Mouse (Mus musculus) embryo, embryonic 10.5 days (tissue): ENCODE data around the gene Cd2bp2.

Experiments used
- DNase-seq: peaks from one replicate; pipeline ENCODE4 v3.0.0-alpha.2; 2015; ENCODE audit warnings: low spot score

Cd2bp2 gene

DNA sequence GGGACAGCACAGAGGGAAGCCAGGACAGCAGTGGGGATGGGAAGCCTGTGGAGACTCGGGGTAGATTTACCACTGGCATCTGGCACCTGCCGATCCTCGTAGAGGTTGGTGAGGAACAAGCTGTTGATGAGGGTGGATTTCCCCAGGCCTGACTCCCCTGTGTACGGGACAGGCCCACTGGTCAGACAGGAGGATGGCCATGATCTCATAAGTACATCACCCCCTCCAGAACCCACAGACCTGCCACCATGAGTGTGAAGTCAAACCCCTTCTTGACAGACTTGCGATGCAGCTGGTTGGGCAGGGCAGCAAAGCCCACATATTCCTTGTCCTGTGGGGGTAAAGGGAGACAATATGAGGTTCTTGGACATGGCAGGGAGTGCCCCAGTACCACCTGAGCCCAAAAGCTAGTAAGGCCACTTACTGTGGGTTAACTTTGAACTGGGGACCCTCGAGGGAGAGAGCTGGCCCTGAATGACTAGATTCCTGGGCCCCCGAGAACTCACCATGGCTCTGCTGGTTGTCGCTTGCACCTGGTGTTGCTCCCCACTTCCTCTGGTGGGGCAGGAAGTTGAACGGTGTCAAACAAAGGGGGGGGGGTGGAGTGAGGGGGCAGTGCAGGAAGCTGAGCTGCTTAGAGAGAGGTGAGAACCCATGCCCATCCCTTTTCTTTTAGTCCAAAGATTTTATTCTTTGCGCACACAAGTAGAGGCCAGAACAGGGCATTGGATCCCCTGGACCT, 22.2 kb upstream of the Cd2bp2 start:
- DNase-seq: no peak

DNA sequence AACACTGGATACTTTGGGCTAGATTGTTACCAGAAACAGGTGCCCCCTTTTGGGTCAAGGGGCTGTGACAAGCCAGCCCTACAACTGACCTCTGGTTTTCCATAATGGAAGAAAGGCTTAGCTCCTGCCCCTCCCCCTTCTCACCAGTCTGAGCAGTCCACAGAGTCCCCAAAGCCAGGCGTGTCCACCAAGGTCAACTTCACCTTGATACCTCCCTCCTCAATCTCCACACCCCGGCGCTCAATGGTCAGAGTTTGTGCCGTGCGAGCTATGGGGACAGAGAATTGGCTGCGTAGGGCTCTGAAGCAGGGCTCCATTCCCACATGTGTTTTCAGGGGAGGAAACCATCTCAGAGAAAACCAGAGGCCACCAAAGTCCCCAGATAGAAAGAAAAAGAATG, 21.6 kb upstream of the Cd2bp2 start:
- DNase-seq: no peak

DNA sequence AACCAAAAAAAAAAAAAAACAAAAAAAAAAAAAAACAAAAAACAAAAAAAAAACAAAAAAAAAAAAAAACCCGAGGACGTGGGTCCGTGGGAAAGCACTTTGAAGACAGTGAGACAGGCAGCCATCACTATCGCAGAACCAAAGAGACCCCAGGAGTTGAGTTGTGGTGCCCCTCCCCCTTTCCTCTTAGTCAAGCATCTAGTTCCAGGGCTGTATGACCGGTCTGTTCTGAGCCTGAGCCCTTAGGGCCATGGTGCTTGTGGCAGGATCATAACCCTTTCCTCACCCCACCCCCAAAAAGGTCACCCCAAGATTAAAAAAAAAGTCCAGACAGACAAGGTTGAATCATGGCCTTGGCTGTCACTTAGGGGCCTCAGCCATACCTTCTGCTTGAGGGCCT, 20.5 kb upstream of the Cd2bp2 start:
- no peak for DNase-seq

DNA sequence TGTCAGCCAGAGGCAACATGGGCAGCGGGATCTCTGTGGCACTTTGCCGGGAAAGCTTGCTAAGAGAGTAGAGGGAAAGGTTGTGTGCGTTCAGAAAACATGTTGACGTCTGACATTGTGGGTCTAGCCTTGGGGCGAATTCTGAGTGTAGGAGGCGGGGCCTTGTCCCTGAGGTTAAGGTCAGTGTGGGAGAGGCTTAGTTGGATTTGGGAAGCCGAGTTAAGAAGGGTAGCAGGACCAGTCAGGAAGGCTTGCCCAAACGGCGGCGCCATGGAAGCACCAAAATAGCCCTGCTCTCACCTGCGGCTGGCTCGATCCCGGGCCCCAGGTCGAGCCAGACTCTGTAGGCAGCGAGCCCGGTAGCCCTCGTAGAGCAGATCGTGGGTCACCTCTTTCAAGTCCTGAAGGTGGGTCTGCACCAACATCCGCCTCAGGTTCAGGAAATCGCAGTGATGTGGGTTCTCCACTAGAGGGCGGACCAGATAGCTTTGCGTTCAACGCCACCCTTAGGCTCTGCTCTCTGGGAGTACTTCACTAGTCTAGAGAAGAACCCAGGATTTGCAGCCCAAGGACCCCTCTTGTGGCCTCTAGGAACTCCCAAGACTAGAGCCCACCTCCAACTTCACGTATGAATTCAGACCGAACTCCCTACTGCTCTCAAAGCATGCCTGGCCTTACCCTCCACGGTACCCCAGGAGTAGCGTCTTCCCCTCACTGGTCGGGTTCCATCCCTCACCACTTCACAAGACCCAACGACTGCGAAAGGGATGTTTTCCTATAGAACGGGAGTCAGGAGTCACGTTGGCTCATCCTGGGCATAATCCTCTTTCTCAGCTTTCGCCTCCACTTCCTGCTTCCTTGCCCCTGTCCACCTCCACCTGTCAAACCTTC, 19.4 kb upstream of the Cd2bp2 start:
- peak; percentile 90 for DNase-seq

DNA sequence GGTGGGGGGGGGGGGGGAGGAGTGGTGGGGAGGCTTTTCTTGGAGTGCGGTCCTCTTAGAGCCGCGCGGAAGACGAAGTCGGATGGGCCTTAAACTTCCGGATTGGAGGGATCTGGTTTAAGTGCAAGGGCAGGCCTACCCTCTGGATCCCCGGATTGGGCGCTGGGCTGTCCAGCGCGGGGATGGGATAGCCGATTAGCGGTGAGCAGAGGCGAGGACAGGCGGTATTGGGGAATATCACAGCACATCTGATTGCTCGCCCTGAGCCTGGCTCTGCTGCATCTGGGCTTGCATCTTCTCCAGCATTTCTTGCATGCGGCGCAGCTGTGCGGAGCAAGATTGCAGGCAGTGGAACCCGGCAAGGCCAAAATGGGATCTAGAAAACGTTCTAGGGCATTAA, 18.7 kb upstream of the Cd2bp2 start:
- DNase-seq: peak; percentile 27

DNA sequence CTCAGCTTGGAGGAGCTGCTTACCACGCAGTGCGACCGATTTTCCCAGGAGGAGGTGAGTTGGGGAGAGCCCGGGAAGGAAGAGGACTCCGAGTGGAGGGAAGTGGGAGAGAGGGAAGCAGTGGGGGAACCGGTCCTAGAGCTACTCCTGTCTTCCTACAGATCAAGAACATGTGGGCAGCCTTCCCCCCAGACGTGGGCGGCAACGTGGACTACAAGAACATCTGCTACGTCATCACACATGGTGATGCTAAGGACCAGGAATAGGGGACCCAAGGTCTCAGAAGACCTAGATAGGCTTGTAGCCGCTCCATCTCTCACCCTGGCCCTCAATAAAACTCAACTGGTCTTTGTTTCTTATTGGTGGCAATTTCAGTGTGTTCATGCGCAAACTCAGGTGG, 18.1 kb upstream of the Cd2bp2 start:
- DNase-seq: no peak

DNA sequence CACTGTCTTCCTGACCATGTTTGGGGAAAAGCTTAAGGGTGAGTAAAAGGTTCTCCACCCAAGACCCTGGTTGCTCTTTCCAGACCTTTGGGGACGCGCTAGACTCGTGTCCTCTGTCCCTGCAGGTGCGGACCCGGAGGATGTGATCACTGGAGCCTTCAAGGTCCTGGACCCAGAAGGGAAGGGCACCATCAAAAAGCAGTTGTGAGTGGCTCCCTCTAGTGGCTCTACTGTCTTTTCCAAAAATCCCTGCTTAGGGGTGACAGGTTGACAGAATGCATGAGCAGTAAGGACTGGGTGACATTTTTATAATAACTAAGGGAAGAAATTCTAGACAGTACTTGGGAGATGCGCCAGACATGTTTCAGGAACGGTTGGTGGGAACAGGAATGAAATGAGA, 17.6 kb upstream of the Cd2bp2 start:
- DNase-seq: peak; percentile 70

DNA sequence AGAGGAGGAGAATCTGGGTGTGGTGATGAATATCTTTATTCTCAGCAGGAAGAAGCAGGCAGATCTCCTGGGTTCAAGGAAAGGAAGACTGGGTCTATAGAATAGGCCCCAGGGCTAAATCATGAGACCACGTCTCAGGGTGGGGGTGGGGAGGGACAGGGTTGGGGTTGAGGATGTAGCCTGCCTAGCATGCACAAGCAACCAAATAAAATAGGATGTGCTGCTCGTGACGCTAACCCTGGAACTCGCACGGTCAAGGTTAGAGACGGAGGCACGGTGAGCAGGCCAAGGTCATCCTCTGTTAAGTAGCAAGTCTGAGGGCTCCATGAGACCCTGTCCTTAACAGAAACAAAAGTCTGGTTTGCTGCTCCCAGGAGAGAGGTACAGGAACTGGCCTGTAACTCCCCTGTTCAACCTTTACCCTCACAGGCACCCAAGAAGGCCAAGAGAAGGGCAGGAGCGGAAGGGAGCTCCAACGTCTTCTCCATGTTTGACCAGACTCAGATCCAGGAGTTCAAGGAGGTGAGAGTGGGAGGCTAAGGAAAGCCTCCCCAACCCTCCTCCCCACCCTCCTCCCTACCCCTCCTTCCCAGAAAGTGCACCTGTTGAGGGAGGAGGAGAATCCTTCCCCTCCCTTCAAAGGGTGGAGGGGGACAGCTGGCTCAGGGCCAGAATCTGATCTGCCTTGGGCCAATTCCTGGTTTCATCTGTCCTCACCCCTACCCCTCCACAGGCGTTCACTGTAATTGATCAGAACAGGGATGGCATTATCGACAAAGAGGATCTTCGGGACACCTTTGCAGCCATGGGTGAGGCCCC, 16.8 kb upstream of the Cd2bp2 start:
- no peak for DNase-seq

DNA sequence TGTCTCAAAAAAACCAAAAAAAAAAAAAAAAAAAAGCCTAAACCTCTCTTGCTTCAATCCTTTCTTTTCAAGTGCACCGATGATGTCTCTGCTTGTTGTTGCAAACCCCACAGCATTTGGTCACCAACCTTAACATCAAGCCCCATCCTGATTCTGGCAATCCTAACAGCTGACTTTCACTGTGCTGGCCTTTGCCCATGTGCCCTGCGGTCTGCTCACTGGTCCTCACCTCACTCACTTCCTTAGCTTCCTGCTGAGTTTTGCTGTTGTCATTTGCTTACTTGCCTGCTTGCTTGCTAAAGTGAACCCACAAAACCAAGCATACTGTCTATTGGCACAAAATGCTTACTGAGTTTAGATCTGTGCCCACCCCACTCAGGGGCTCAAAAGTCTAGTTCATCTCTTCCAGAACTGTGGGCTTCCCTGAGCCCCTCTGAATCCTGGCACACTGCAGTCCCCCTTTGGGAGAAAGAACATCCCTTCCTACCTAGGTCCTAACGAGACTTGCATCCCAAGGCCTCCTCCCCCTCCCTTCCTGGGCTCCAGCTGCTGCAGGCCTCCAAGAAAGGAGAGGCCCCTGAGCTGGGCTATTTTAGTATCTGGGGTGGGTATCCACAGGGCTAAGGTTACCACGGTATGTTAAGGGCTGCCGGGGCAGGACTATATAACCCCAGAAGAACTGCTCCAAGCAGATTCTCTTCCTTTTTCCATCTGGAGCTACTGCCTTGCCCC, 15.3 kb upstream of the Cd2bp2 start:
- no peak for DNase-seq

DNA sequence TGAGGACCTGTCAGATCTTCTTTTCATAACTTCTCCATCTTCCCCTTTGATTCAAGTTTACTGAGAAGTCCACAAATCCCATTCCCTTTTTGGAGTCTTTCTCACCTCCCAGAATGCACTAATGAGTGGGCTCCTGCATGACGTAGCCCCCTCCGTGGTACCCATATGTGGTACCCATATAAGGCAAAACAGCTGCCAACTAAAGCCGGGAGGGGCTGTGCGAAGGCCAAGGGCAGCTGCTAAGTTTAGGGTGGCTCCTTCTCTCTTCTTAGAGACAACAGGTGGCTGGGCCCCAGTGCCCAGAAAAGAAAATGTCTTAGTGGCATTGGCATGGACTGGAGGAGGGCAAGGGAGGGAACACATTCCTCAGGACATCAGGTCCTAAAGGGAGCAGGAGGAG, 14.4 kb upstream of the Cd2bp2 start:
- DNase-seq: no peak

DNA sequence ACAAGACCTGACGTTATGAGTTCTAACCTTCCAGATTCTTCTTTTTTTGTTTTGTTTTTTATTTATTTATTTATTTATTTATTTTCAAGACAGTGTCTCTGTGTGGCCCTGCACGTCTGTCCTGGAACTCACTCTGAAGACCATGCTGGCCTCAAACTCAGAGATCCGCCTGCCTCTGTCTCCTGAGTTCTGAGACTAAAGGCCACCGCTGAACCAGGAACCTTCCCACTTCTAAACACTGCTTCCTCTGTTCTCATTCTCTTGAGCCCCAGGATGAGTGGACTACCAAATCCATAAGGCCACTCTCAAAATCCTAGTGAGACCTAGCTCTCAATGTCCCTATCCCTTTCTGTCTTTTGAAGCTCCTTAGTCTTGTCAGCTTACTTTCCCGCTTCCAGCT, 14.0 kb upstream of the Cd2bp2 start:
- DNase-seq: no peak

DNA sequence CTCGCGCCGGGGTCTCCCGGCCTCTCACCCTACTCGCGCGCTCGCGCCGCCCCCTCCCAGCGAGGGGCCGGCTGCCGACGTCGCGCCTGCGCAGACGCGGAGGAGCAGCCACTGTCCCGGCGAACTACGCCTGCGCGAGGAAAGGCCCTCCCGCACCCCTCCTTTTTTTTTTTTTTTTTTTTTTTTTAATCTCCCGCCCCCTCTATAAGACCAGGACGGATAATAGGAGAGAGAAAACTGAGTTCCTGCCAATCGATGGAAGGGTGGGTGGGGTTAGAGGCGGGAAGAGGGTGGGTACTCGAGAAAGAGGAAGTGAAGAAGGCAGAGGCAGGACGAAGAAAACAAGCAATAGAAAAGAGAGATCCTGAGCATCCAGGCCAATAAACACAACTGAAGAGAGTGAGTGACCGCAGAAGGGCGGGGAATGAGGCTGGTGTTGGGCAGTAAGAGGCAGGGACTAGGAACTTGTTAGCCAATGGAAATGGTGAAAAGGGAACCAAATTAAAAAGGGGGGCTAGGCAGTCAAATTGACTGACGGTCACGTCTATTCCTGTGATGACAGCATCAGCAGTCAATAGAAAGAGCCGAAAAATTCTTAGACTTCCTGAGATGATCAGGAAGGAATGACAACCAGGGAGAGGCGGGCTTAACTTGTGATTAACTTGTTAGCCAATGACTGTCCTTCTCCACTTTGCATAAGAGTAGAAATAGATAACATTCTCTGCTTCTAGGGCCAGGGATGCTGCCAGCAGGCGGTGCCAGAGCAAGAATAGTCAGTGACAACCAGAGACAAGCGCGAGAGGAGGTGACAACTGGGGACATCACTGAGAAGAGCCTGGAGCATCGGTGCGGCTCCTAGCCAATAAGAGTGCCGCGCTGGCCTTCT, 12.9 kb upstream of the Cd2bp2 start, which contains the start of gene Mylpf:
TSS of gene Mylpf (plus strand) at position 338 of the 886 bp plus-strand sequence.
- peak; percentile 95 for DNase-seq

DNA sequence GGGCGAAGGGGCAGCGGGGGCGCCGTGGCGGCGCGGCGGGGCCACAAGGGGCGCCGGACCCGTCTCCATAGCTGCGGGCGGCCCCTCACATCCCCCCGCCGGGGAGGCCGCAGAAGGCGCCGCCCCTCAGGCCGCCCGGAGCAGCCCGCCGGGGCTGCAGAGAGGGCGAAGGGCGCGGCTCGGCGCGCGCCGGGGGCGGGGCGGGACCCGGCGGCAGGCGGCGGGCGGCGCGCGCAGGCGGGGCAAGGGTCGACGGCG, 12.4 kb upstream of the Cd2bp2 start, which contains the start of gene Tbc1d10b:
TSS of gene Tbc1d10b (minus strand) at position 174 of the 258 bp plus-strand sequence.
- no peak for DNase-seq

DNA sequence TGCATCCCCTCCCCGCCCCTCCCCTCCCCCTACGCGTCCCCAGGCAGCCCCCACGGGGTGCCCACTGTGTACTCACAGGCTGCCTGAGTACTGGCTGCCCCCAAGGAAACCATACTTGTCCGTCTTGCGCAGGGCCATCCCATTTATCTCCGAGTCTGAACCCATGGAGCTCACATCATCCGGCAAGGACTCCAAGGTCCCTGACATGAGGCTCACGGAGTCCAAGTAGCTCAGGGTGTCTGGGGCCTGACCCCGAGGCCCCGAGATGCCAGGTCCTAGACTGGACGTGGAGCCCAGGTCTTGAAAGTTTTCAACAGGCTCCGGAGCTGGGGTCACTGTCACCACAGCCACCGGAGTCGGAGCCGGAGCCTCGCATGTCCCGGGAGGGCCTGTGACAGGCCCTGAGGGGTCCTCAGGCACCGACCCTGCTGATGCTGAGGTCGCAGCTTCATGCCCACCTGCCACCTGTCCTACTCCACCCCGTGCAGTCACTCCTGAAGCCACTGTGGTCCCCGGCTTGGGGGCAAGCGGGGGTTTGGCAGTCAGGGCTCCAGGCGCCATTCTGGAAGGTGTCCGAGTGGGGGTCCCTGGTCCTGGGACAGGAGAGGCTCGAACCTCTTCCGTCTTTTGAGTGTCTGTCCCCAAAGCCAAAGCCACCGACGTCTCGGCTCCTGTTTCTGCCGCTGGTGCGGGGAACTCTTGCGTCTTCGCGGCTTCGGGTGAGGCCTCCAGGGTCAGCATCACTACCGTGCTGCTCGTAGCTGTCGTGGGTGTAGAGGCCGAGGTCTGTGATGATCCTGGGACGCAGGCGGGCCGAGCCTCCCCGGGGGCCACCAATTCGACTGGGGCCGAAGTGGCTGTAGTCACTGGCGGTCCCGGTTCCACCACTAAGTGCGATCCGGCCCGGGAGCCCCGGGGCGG, 11.8 kb upstream of the Cd2bp2 start:
- peak; percentile 34 for DNase-seq

DNA sequence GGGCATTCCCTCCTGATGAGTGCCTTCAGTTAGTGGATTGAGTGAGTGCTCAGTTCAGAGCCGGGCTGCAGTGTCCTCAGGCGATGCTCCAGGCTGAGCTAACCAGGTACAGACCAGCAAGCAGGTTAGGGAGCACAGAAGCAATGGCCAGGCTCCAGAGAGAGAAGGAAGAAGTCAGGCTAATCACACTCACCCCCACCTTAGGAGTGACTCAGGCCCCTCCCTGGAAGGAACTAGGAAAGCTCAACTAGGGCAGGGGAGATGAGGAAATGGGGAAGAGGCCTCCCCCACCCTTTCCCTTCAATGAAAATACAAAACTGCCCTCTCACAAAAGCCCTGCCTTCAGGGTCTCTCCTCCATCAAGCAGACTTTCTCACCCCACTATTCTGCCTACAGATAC, 10.8 kb upstream of the Cd2bp2 start:
- DNase-seq: no peak

DNA sequence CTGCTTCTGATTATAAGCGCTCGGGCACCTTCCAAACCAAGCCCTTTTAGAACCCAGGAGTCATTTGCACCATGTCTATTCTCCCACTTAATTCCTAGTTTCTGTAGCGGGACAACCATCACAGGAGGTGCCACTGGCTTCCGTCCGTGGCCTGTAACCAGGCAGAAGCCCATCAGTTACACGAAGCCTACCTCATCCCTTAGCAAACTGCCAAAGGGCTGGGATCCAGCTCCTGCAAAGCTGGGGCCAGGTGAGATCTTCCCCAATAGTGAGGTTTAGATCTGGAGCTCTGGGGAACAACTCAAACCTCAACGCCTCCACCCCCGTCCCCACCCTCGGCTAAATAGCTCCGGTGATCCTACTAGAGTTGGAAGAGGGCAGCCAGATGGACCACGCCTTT, 634 bp upstream of the Cd2bp2 start:
- no peak for DNase-seq

DNA sequence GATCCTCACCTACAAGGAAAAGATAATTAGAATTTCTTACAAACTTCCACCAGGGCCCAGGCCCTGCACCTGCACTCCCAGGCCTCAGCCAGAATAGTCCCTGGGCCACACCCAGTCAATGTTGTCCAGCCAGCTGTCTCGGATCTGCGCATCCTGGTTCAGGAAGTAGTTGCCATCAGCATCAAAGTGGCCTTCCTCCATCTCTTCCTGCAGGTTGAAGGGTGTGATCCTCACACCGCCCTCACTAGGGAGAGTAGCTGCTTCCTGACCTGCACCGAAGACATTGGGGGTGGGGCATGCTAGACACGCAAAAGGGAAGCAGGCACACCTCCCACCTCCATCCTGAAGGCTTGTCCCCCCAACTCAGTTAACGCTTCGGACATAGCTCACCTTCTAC, 1.2 kb downstream of the Cd2bp2 start:
- no peak for DNase-seq

DNA sequence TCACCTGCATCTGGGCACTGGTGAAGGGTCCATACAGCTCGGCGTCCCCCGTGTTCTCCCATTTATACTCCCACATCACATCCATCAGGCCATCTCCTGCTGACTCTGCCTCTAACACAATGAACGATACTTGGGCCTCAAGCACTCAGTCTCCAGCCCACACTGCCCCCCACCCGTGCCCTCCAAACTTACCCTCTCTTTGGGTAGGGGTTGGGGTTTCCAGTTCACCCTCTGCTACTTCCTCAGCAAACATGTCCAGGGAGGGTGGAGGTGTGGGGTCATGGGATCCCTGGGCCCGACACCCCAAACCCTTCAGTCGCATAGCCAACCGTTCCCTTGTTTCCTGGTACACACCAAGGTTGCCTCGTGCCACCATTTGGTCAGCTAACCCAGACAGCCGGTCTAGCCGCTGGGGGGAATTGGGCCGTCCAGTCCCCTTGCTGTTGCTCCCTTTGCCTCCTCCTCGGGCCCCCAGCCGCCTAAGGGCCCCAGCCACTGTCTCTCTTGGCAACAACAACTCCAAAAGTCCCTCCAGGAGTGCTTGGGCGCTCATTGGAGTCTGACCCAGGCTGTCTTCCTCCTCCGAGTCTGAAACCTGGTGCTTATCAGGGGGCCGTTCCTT, 1.7 kb downstream of the Cd2bp2 start:
- DNase-seq: no peak

DNA sequence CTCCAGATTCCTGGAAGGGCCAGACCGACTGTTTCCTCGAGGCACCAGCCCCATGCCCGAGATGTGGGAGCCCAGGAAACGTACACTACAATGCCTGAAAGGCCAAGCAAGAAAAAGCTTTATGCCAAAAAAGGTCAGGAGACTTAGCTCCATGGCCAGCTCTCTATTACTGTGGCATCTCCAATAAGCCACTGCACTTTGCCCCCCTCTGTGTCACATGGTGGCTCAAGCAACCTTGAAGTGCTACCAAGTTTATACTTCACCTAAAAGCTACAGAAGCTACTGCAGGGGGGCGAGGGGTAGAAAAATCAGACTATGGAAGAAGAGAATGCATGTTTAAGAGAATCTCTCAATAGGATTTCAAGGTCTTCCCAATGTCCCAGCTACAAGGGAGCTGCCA, 2.9 kb downstream of the Cd2bp2 start:
- no peak for DNase-seq
